Mouse (Mus musculus) brown adipose tissue, adult 24 weeks (tissue): ENCODE results near the gene Sash3. TPM values are rescaled to one million over a fixed set of nuclear protein-coding genes. Genes with fewer than 3 reads are reported as not detected.

ENCODE experiments used
- H3K27ac ChIP-seq: fragments of 200-500 bp; replicated peaks from 2 replicates; pipeline ENCODE4 v1.5.1; 2012; ENCODE audit warnings: low read depth, mild to moderate bottlenecking, low read length
- H3K4me1 ChIP-seq: fragments of 200-500 bp; 2 replicates; pipeline ENCODE4 v1.6.1; 2012; ENCODE audit warnings: low read length, mixed read lengths; ENCODE audit not compliant: control insufficient read depth, insufficient read depth, insufficient read length
- H3K4me3 ChIP-seq: fragments of 200-500 bp; 2 replicates; pipeline ENCODE4 v1.5.1; 2012; ENCODE audit warnings: low read depth, mild to moderate bottlenecking, low read length, moderate library complexity; ENCODE audit not compliant: insufficient read depth
- polyA plus RNA-seq: library from polyadenylated mRNA; stranded (reverse); fragments of >200 nt; gene quantifications from 2 replicates; pipeline ENCODE4 v1.2.4, GENCODE M21; 2012; ENCODE audit not compliant: missing spikeins, insufficient read depth, insufficient read length

The Sash3 gene
- polyA plus RNA-seq, 1 experiment, result 1.3 TPM

DNA sequence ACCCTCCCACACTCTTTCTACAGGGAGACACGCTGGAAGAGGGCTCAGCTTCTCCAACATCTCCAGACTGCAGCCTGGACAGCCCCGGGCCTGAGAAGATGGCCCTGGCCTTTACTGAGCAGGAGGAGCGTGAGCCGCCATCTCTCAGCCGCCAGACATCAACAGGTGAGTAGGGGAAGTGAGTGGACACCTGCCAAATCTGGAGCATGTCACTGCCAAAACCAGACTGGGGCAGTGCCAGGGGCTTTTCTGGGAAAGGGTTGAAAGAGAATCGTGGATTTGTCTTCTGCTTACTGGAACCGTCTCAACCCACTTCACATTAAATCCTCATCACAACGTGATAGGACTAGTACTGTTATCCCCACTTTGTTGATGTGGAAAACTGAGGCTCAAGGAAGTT, 11.2 kb downstream of the Sash3 start:
- no peaks in the 10 kb centered on the region for H3K4me1 ChIP-seq

DNA sequence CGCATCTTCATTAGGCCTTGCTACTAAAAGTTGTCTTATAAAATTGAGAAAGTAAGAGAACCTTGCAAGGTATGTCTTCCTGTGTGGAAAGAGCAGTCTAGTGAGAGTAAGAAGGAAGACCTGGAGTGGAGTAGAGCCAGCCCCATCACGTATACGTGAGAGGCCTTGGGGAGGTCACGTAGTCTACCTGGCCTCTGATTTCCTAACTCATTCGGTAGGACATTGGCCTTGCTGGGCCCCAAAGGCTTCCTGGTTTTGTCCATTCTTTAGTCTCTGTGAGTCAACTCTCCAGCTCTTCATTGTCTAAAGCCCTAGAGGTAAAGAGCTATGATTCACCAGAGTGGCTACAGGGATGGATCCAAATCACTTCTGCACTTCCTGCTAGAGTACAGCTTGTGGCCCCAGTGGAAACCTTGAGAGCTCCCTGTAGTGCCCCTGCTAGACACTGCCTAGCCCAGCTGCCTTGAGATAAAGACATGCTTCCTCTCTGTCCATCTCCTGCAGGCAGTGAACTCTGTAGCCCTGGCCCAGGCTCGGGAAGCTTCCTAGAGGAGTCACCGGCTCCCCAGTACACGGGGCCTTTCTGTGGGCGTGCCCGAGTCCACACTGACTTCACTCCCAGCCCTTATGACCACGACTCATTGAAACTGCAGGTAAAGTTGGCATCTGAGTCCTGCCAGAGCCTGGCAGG, 12.1 kb downstream of the Sash3 start:
- Histone ChIP-seq H3K4me3 (no peak overlapping the region), H3K4me1 (no peaks in the 10 kb centered on the region), H3K27ac (no peak overlapping the region)

More for the DNA sequence above, 11.2 kb downstream of the Sash3 start:
- Histone ChIP-seq H3K27ac (no peak overlapping the region), H3K4me3 (no peak overlapping the region)

DNA sequence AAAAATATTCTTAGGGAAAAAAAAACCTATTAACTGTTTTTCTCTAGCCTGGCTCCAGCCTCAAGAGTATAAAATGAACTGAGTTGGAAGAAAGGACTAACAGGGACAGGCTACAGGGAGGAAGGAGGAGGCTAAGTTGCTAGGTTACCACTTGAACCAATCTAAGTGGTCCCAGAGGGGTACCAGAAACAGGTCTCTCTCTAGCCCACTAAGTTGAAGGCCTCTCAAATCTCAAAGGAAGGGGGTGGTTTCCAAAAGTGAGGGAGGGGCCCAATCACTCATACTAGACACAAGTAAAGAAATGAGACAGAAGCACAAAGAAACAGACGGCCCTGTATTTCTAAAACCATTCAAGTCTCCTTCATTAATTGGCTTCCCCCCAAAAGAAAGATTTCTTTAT, 23.7 kb downstream of the Sash3 start:
- no peaks in the 10 kb centered on the region for H3K4me1 ChIP-seq
- H3K27ac ChIP-seq, result no peak overlapping the region
- no peak overlapping the region for H3K4me3 ChIP-seq

DNA sequence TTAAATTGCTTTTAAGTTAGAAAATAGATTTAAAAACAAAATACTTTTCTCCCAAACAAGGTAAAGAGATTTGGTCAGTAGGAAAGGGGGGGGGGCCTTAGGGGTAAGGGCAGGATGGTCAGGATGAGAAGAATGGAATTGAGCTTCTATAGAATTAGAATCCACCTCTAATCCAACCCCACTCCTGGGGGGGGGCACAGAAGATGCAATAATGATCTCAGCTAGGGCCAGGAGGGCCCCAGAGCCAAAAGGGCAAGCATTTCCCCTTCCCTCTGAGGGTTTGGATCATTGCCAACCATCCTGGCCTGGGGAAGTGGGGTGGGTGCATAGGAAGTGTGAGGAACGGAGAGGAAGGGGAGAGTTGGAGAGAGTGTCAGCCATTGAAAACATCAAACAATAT, 24.1 kb downstream of the Sash3 start:
- Histone ChIP-seq H3K4me3 (no peak overlapping the region), H3K27ac (no peak overlapping the region), H3K4me1 (no peaks in the 10 kb centered on the region)

DNA sequence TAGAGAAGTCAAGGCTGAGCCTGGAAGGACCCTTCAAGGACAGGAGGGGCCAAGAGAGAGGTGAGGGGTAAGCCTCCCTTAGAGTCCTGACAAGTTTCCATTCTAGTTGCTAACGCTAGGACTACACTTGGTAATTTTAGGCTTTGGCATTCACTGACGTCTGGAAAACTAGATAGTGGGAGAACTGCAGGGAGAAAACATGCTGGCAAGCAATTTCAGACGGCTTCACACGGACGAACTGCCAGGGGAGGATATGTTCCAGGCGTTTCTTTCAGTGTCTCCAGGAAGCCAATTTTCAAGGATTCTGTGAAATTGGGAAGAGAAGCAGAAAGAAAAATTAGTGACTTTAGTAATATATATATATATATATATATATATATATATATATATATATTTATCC, 35.6 kb downstream of the Sash3 start:
- Histone ChIP-seq H3K27ac (no peak overlapping the region), H3K4me1 (no peaks in the 10 kb centered on the region), H3K4me3 (no peak overlapping the region)

DNA sequence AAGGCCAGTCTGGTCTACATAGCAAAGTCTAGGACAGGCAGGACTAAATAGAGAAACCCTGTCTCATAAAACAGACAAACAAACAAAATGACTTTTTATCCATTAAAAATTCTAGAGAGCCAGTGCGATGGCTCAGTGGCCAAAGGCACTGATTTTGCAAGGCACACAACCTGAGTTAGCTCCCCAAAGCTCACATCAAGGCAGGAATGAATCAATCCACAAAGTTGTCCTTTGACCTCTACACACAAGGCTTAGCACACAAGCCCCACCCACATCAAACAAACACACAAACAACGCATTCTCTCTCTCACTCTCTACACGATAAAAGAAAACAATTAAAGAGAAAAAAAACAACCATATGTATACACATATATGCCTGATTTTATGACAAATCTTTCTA, 38.5 kb downstream of the Sash3 start:
- no peaks in the 10 kb centered on the region for H3K4me1 ChIP-seq
- H3K27ac ChIP-seq, result no peak overlapping the region
- no peak overlapping the region for H3K4me3 ChIP-seq

DNA sequence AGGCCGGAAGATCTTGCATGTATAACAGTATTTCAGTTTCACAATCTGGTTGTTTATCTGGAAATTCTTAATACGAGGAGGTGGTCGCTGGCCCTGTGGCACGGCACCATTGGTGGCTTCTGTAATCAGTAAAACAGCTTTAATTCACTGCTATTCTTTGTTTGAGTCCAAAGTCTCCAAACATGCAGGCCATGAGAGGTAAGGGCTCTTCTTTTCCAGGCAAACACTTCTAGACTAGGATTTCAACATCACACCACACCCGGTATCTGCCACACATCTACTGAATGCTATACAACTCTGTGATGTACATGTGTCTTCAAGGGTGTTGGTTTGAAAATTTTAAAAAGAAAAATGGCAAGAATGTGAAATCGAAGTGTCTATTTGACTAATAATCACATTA, 45.0 kb downstream of the Sash3 start:
- no peak overlapping the region for H3K27ac ChIP-seq
- no peak overlapping the region for H3K4me3 ChIP-seq
- H3K4me1 ChIP-seq, result no peaks in the 10 kb centered on the region

DNA sequence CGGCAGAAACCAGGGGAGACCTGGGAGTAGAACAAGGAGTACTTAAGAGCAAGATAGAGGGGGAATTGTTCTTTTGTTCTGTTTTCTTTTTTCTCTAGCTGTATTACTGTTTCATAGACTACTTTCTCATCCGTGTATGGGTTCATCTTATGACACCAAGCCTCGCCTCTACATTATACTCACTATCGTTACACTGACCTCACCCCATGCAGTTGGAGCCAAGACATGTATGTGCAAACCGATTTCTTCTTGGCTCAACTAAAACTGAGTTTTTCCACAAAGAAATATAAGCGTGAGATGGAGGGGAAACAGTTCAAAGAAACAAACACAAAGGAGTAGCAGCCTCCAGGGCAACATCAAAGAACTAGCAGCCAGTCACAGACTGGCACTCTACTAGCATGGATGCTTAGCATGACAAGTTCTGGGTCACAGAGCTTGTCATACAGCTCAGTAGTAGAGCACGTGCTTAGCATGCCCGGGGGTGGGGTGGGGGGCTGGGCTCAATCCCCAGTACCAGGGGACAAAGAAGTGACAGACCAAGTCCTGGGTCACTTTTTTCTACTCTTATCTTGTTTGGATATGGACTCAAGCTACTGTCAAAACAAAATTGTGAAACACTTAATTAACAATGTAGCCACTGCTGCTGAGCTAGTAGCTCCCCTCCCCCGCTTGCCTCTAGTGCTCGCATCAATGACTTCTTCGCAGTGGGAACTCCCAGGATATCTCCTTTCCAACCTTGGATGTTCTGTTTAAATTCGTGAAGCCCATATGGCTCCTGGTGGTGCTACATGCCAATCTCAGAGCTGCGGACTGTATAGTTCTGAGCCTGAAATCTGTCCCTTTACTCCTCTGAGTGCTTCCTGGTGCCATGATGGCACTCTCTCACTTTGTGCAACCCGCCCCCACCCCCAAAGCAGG, 47.3 kb downstream of the Sash3 start:
- Histone ChIP-seq H3K27ac (no peak overlapping the region), H3K4me3 (no peak overlapping the region), H3K4me1 (no peaks in the 10 kb centered on the region)

DNA sequence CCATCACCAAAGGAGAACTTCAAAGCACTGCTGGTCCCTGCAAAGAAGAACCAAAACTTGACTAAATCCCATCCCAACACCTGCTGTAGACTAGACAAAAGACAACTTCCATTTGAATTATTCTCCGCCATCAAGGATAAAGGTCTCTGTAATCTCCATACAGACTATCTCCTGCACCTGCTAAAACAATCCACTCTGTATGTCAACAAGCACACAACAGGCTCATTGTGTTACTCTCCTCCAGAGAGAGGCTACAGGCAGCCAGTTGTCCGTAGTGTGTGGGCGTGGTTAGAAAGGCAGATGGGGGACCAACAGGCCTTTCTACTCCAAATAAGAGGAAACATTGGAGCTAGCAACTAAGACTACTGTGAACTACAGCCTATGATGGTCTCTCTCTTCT, 51.6 kb downstream of the Sash3 start:
- H3K27ac ChIP-seq, result no peak overlapping the region
- no peak overlapping the region for H3K4me3 ChIP-seq
- no peaks in the 10 kb centered on the region for H3K4me1 ChIP-seq

DNA sequence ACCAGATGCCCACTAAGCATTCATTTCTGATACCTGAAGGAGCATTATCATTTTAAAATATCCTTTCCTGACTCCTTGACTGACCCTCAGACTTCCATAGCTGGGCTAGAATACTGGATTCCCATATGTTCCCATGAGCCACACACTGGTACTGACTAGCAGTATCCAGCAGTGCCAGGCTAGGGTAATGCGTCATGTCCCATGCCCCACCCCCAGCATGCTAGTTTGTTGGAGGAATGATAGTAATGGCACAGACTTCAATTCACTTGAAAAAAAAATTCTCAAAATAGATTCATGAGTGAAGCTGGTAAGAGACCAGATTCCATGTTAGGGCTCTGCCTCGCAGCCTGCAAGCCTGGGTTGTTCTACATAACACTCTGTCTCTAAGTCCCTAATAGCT, 52.8 kb downstream of the Sash3 start:
- Histone ChIP-seq H3K4me1 (no peaks in the 10 kb centered on the region), H3K27ac (no peak overlapping the region), H3K4me3 (no peak overlapping the region)

DNA sequence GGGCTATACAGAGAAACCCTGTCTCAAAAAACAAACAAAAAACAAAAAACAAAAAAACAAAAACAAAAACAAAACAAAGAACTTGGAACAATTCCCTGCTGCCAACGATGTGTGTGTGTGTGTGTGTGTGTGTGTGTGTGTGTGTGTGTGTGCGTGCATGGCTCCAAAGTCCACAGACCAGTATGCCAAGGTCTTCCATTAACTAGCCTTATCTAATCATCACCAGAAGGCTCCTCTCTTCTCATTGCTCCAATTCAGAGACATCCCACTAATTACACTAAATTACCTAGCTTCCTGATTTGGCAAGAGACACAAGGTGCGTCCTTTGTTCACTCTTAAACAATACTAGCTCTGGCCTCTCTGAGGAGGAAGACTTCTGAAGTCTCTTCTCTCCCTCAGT, 54.5 kb downstream of the Sash3 start:
- no peak overlapping the region for H3K4me3 ChIP-seq
- H3K27ac ChIP-seq, result no peak overlapping the region
- no peaks in the 10 kb centered on the region for H3K4me1 ChIP-seq

DNA sequence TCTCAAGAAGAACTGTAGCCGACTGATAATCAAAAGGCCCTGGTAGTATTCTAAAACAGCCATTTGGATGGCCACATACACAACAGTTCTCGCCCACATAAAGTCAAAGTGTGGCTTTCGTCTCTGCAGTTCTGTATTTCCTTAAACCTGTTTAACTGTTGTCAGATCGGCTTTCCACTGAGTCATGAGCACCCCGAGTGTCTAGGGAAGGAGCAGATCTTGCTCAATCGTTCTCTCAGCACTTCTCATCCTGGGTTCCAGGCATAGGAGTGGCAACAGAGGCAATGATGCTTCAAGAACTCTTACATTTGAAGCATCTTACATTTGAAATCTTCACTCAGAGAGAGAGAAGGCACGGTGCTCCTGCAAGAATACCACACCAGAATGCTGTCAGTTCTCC, 55.7 kb downstream of the Sash3 start:
- Histone ChIP-seq H3K27ac (no peak overlapping the region), H3K4me1 (no peaks in the 10 kb centered on the region), H3K4me3 (no peak overlapping the region)

DNA sequence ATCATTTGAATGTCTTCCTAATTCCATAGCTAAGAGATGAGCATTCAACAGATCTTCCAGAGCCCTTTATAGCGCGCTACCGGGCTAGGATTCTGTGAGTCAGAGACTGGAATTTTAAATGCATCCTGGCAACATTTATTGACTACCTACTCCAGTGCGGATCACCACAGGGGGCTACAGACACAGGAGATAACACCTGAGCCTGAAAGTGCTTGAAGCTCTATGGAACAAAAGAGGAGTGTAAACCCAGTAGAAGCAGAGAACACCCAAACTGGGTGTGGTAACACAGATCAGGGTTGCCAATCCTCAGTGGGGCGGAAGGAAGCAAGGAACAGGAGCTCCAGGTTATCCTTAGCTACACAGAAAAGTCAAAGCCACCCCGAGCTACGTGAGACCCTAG, 56.2 kb downstream of the Sash3 start:
- H3K27ac ChIP-seq, result no peak overlapping the region
- no peaks in the 10 kb centered on the region for H3K4me1 ChIP-seq
- H3K4me3 ChIP-seq, result no peak overlapping the region

DNA sequence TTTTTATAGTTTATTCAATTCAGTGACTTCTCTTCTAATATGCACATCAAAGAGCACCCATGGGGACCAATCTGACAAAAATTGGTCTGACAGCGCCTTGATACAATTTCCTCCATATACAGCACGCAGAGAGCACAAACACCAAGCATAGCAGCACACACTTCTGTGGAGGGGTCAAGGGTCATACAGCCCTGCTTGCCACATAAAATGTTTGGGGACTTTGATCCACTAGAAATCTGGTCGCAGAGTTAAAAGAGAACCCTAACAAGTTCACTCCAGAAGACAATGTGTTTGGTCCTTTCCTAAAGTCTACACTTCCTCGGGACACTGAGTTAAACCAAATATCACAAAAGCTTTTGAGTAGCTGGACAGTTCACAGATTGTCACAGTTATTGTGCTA, 56.8 kb downstream of the Sash3 start:
- Histone ChIP-seq H3K4me3 (no peak overlapping the region), H3K4me1 (no peaks in the 10 kb centered on the region; the same call in 1 of the 2 replicates), H3K27ac (no peak overlapping the region)

DNA sequence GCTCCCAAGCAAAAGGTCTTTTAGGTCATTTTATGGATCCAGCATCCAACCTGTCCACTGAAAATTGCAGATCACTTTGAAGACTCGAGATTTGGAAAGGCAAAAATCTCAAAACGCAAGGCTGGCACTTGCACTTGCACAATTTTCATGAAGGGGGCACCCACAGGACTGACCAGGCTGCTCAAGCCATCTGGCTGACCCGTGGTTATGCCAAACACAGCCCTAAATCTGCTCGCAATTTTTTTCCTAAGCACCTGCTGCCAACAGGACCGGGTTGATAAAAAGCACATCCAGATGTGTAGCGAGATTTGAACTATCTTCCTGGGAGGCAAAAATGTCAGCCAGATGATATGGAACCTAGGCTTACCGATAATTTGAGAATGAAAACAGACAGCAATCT, 57.5 kb downstream of the Sash3 start:
- no peak overlapping the region for H3K27ac ChIP-seq
- H3K4me1 ChIP-seq, result no peaks in the 10 kb centered on the region; the same call in 1 of the 2 replicates
- no peak overlapping the region for H3K4me3 ChIP-seq

DNA sequence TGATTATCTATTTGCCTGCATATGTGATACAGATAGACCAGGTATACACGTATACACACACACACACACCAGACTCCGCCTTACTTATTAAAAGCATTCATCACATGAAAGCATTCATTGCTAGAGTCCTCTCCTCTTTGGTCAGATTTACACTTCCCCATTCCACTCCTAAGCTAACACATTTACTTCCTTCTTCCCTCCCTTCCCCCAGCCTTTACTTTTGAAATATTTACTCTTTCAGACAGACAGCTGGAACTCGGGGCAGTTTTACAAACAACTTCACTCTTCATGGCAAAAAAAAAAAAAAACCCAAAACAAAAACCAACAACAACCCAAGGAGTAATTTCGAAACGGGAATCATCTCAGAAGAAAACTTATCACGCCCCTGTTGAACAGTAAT, 58.2 kb downstream of the Sash3 start:
- no peaks in the 10 kb centered on the region; the same call in 1 of the 2 replicates for H3K4me1 ChIP-seq
- H3K4me3 ChIP-seq, result no peak overlapping the region
- H3K27ac ChIP-seq, result no peak overlapping the region
